Mouse (Mus musculus) erythroblast, embryonic 14.5 days (primary cell): ENCODE results near the gene Arl11. TPM values are rescaled to one million over a fixed set of nuclear protein-coding genes. Genes with fewer than 3 reads are reported as not detected.
A peak's percentile ranks its signal among the peaks of the same experiment; 100 is the strongest.

Experiments used
- H3K27me3 ChIP-seq: 2 replicates; pipeline ENCODE4 v1.6.1; 2012; ENCODE audit warnings: inconsistent platforms; ENCODE audit not compliant: control insufficient read depth
- H3K36me3 ChIP-seq: 2 replicates; pipeline ENCODE4 v1.6.1; 2012; ENCODE audit warnings: mild to moderate bottlenecking, inconsistent platforms; ENCODE audit not compliant: control insufficient read depth
- H3K4me1 ChIP-seq: 2 replicates; pipeline ENCODE4 v1.6.1; 2012; ENCODE audit warnings: inconsistent platforms; ENCODE audit not compliant: control insufficient read depth
- H3K4me3 ChIP-seq: replicated peaks from 2 replicates; pipeline ENCODE3; 2012; ENCODE audit warnings: moderate library complexity, mild to moderate bottlenecking, inconsistent platforms
- H3K9me3 ChIP-seq: 2 replicates; pipeline ENCODE4 v1.6.1; 2012; ENCODE audit warnings: low read length, inconsistent platforms, mixed read lengths; ENCODE audit not compliant: control insufficient read depth
- GATA1 ChIP-seq: IDR thresholded peaks from 2 replicates; pipeline ENCODE4 v1.6.1; 2012; ENCODE audit warnings: low read length, inconsistent platforms, mixed read lengths
- TAL1 ChIP-seq: IDR thresholded peaks from 3 replicates; pipeline ENCODE4 v1.6.1; 2012; ENCODE audit warnings: low read length, inconsistent platforms, mixed read lengths
- polyA plus RNA-seq: library from polyadenylated mRNA; stranded (reverse); fragments of >175 nt; gene quantifications from 2 replicates; pipeline ENCODE4 v1.2.3, GENCODE M21; 2012

The Arl11 gene
- polyA plus RNA-seq: 0.07 TPM in 1 of 2 replicates, not detected in the other

DNA sequence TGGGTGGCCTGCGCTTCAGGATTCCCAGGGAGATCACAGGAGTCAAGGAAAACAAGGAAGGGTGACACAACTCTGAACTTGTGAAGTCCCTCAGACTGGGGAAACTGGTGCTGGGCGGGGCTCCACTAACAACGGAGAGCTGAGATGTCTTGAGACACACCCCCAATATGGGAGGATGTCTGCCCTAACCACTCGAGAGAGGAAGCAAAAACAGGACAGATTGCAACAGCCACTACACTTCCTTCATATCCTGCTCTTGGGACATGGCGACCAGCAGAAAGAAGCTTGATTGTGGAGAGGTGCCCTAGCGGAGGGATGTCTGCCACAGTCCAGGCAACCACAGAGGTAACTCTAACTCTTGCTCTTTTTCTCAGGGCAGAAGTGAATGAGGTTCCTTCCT is at the start of gene Arl11:
Arl11 (plus strand) TSS at position 161 of the 400 bp plus-strand sequence.
- H3K9me3 ChIP-seq: no peaks in the 10 kb centered on the region
- no peak within 1 kb of the TSS for H3K4me3 ChIP-seq
- H3K4me1 ChIP-seq: no peaks in the 10 kb centered on the region
- no peaks in the 10 kb centered on the region for H3K27me3 ChIP-seq
- TF ChIP-seq GATA1 (no peak), TAL1 (no peak)
- no peaks in the 10 kb centered on the region for H3K36me3 ChIP-seq

DNA sequence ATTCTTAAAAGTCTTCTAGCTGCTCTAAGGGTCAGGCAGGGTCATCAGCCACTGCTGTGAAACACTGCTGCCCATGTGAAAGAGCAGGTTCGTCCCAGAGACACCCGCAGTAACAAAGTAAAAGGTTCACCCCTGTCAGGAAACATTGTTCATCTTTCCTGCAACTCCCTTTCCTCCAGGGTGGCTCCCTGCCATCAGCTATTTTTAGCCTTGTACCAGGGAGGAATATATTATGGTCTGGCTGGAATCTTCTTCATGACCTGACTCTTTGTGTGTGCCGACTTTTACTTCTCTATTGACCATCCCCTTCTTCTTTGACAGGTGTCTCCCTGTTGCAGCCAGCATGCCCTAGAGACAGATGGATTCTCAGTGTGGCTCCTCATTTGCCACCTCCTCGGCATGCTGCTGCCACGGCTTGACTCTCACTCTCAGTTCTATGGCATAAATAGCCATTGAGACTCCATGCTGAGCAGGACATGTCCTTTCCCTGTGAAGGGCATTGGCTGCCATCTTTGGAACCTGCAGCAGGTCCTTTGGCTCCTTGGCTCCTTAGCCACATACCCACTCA is 41.6 kb upstream of the Arl11 start:
- Histone ChIP-seq H3K27me3 (peaks cover 6% of the 10 kb centered on the region), H3K4me1 (no peaks in the 10 kb centered on the region), H3K36me3 (no peaks in the 10 kb centered on the region), H3K4me3 (no peak overlapping the region), H3K9me3 (no peaks in the 10 kb centered on the region)
- TF ChIP-seq GATA1: no peak
- TF ChIP-seq TAL1: no peak

DNA sequence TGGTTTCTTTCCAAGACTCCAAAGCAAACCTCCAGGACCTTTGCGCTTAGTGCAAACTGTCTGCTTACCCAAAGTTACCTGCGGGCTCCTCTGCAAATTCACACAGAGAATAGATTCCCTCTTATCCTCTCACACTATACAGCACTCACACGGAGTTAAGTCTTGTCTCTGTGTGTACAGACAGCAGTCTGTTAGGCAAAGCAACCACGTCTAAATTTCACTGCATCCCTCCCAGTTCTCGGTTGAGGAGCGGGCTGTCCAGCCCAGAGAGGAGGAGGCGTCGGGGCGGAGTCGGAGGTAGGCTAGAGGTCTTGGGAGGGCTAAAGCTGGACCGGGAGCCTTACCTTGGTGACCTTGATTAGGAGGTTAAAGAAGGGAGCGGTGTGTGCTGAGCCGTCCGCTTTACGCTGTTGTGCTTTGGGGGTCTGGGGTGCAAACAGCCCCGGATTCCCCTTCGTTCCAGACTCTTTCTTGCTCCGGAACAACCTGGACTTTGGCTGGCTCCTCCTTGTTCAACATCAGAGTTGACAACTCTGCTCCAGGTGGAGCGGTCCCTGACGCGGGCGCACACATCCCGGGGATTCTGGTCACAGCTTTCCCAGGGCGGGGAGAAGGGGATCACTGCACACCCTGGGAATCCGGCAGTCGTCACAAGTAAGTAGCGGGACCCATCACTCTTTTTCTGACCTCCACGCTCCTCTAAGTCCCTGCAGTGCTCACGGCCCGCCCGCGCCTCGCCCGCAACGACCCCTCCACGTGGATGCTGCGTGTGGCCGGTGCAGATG is 34.9 kb upstream of the Arl11 start:
- Histone ChIP-seq H3K27me3 (peaks cover 29% of the 10 kb centered on the region), H3K36me3 (no peaks in the 10 kb centered on the region), H3K4me1 (no peaks in the 10 kb centered on the region), H3K9me3 (no peaks in the 10 kb centered on the region), H3K4me3 (no peak overlapping the region)
- TF ChIP-seq GATA1 (no peak), TAL1 (no peak)

DNA sequence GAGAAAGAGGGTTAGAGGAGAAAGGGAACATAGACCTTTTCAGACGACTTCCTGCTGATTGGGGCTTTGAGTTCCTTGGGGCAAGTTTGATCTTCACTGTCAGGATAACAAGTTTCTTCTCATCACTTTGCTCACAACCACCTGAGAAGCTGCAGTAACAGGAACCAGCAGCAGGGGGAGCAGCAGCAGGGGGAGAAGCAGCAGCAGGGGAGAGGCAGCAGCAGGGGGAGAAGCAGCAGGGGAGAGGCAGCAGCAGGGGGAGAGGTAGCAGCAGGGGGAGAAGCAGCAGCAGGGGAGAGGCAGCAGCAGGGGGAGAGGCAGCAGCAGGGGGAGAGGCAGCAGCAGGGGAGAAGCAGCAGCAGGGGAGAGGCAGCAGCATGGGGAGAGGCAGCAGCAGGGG is 32.3 kb upstream of the Arl11 start:
- Histone ChIP-seq H3K9me3 (no peaks in the 10 kb centered on the region), H3K27me3 (peaks cover 26% of the 10 kb centered on the region), H3K36me3 (no peaks in the 10 kb centered on the region), H3K4me3 (no peak overlapping the region), H3K4me1 (no peaks in the 10 kb centered on the region)
- no peak for TF ChIP-seq GATA1
- no peak for TF ChIP-seq TAL1

DNA sequence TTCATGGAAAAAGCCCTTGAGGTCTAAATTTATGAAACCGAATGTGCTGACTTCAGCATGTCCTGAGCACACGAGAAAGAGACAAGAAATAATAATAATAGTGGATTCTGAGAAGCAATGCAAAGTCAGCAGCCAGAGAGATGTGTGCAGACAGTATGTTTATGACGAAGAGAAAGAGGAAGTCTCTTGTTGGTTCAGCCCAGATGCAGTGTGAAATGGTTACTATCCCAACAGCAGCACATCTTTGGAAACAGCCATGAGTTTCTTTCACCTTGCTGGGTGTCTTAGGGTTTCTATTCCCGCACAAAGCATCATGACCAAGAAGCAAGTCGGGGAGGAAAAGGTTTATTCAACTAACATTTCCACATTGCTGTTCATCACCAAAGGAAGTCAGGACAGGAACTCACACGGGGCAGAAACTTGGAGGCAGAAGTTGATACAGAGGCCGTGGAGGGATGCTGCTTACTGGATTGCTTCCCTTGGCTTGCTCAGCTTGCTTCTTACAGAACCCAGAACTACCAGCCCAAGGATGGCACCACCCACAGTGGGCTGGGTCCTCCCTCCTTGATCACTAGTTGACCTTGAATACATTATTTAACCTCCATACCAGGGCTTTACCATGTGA is 30.8 kb upstream of the Arl11 start:
- H3K36me3 ChIP-seq: no peaks in the 10 kb centered on the region
- H3K9me3 ChIP-seq: no peaks in the 10 kb centered on the region
- no peak overlapping the region for H3K4me3 ChIP-seq
- no peaks in the 10 kb centered on the region for H3K4me1 ChIP-seq
- H3K27me3 ChIP-seq: peaks cover 26% of the 10 kb centered on the region
- TF ChIP-seq TAL1 (no peak), GATA1 (no peak)

DNA sequence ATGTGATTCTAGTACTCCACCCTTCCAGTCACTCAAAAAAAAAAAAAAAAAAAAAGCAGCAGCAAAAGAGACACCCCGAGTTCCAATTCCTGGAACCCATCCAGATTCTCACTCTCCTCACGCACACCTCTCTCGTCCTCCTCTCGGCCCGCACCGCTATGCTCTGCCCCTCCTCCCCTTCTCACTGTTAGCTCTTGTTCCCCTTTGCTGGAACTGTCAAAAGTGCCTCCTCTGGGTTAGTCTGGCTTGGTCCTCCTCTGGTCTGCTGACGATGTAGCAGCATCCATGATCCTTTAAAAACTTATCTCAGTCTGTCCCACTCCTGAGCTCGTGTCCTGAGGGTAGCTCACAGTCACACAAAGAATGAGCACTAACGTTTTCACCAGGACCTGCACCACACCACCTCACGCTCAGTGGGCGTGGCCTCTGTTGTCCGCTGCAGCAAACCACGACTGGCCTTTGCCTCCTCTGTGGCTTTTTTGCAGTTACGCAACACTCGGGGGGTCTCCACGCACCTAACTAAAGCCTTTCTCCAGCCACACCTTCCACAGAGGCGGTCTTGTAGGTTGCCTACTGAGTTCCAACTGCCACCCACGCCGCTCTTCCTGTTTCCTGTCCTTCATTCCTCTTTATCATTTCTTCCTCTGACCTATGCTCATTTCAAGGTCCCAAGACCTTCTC is 20.8 kb upstream of the Arl11 start:
- Histone ChIP-seq H3K4me3 (peak overlapping the region; percentile 7), H3K27me3 (no peaks in the 10 kb centered on the region), H3K4me1 (peaks cover 4% of the 10 kb centered on the region), H3K36me3 (no peaks in the 10 kb centered on the region), H3K9me3 (no peaks in the 10 kb centered on the region)
- no peak for TF ChIP-seq GATA1
- TF ChIP-seq TAL1: no peak

DNA sequence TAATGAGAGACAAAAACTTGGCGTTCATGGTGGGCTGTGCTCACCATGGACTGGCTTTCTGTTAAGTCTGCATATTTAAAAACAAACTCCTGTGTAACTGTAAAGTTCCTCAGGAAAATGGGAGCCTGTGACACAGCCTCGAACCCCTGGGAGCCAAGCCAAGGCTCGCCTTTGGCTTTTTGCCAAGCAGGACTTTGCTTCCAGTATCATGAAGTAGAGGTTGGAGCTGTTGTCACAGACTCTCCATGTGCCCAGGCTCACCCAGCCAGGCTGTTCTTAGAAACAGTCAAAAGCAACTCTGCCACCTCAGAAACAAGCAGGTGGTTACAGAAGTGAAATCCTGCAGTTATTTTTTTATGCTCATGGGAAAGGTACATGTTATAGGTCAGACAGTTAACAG is 18.9 kb upstream of the Arl11 start:
- H3K36me3 ChIP-seq: no peaks in the 10 kb centered on the region
- no peaks in the 10 kb centered on the region for H3K27me3 ChIP-seq
- TF ChIP-seq GATA1: no peak
- no peak for TF ChIP-seq TAL1
- peaks cover 7% of the 10 kb centered on the region for H3K4me1 ChIP-seq
- no peaks in the 10 kb centered on the region for H3K9me3 ChIP-seq
- no peak overlapping the region for H3K4me3 ChIP-seq

DNA sequence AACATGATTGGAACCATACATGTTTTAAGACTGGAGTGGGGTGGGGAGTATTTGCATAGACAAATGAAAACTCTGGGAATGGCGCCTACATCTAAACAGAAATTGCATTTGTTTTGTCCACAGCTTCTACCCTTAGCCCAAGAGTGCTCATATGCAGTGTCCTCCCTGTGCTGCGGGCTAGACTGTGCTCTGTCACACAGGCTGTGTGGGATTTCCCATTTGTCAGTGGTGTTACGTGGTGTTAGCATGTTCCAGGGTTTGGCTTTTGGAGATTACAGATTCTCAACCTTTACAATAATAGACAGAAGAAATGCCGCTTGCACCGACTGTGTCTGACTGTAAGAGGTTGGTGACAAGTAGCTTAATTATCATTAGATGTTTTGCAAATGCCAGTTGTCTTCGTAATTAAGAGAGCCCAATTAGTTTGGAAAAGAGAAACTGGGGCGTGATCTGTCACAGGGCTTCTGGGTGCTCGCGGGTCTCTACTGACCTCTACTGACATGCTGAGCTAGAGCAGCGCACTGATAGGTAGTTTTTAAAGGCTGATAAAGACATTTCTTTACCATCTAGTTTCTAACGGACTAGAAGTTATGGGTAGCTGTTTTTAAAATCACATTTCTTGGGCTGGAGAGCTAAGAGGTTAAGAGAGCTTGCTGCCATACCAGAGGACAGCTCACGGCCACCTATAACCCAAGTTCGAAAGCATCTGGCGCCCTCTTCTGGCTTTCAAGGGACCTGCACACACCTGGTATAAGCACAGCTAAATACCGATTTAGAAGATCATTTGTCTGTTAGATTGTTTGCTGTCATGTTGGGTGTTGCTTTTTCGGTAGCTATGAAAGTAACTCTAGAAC is 15.4 kb upstream of the Arl11 start:
- Histone ChIP-seq H3K4me3 (no peak overlapping the region), H3K9me3 (no peaks in the 10 kb centered on the region), H3K4me1 (peaks cover 2% of the 10 kb centered on the region; the same call in 1 of the 2 replicates), H3K36me3 (no peaks in the 10 kb centered on the region), H3K27me3 (no peaks in the 10 kb centered on the region)
- TF ChIP-seq TAL1 (no peak), GATA1 (no peak)

DNA sequence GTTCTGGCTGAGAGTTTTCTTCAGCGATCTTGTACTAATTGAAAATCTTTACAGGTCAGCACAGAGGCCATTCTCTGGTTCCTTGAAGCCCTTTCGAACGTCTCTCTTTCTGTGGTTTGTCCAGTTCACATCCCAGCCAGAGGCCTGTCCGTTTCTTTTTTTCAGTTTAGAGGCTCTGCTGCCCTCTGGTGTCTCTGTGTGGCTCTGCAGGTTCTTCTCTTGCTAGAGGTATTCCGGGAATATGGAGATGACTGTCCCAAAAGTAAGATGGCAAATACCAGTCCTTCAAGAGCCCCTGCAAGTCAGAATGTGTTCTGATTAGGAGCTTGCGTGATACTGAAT is 14.8 kb upstream of the Arl11 start:
- Histone ChIP-seq H3K4me1 (peaks cover 2% of the 10 kb centered on the region; the same call in 1 of the 2 replicates), H3K27me3 (no peaks in the 10 kb centered on the region), H3K4me3 (no peak overlapping the region), H3K9me3 (no peaks in the 10 kb centered on the region), H3K36me3 (no peaks in the 10 kb centered on the region)
- no peak for TF ChIP-seq GATA1
- TF ChIP-seq TAL1: no peak
